Mouse (Mus musculus) heart, embryonic 15.5 days (tissue): ENCODE data around the gene Slc25a28. TPM values are rescaled to one million over a fixed set of nuclear protein-coding genes. Genes with fewer than 3 reads are reported as not detected.

Experiments used
- microRNA-seq: library from miRNA; unstranded; fragments of <30 nt; microRNA quantifications from one replicate; pipeline ENCODE4, GENCODE M21; 2016
- polyA plus RNA-seq: library from polyadenylated mRNA; unstranded; fragments of >200 nt; fragmentation: Nextera tagmentation; extraction: Ambion mirVana; gene quantifications from 2 replicates; pipeline ENCODE4 v1.2.1, GENCODE M21; 2015

Slc25a28 gene
- polyA plus RNA-seq, 1 experiment from 2014 or later, result 10.3 TPM

Small RNA genes lying within 50 kb of the gene (microRNA-seq; reads per million reads assigned to microRNA genes)
- not detected for gene Gm22646

Other genes with a start within 250 kb of the Slc25a28 start
- gene Cnnm1, start 234.4 kb downstream of the Slc25a28 start, polyA plus RNA-seq, result 0.04 and 0.05 TPM in 2 replicates
- 189 and 233 TPM in 2 replicates for gene Got1, start 150.3 kb downstream of the Slc25a28 start, polyA plus RNA-seq
- 0.16 TPM in 1 of 2 replicates, not detected in the other for gene Nkx2-3, start 62.6 kb downstream of the Slc25a28 start, polyA plus RNA-seq
- gene Entpd7, start 14.8 kb upstream of the Slc25a28 start, polyA plus RNA-seq, result 4.1 and 6.0 TPM in 2 replicates
- gene Cutc, start 78.1 kb upstream of the Slc25a28 start, polyA plus RNA-seq, result 9.1 and 10.2 TPM in 2 replicates
- gene Cox15, start 78.1 kb upstream of the Slc25a28 start, polyA plus RNA-seq, result 11.5 and 14.6 TPM in 2 replicates
- 0.09 and 0.23 TPM in 2 replicates for gene Abcc2, start 107.3 kb upstream of the Slc25a28 start, polyA plus RNA-seq